Mouse (Mus musculus) C2C12 (cell line): ENCODE results near the gene Ranbp2.

ENCODE experiments used
- CTCF ChIP-seq: IDR thresholded peaks from one replicate; pipeline ENCODE4 v1.5.1; 2011; ENCODE audit not compliant: control insufficient read depth, insufficient read depth, insufficient read length
- MYOD1 ChIP-seq: IDR thresholded peaks from one replicate; pipeline ENCODE4 v1.6.1; 2011; ENCODE audit warnings: low read depth; ENCODE audit not compliant: control insufficient read depth, insufficient read length
- USF1 ChIP-seq: IDR thresholded peaks from one replicate; pipeline ENCODE4 v1.6.1; 2011; ENCODE audit warnings: low read depth, mild to moderate bottlenecking, control low read depth, moderate library complexity

DNA sequence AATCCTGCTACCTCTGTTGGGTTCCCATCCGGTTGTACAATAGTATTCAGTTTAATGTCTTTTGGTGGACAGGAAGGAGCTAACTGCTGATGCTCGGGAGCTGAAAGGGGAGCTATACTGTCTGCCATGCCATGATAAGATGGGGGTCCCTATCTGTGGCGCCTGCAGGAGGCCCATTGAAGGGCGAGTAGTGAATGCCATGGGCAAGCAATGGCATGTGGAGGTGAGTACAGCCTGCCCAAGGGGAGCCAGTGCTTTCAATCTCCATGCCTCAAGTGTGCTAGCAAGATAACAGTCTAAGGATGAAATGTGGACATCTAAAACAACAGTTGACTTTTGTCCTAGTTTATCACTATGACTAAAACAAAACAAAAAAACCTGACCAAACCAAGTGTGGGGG, 34.4 kb upstream of the Ranbp2 start:
- TF ChIP-seq CTCF, result no peak
- no peak for TF ChIP-seq MYOD1
- TF ChIP-seq USF1, result no peak
